ENCODE assay signal across 1 mouse cellular context in the genomic region with DNA sequence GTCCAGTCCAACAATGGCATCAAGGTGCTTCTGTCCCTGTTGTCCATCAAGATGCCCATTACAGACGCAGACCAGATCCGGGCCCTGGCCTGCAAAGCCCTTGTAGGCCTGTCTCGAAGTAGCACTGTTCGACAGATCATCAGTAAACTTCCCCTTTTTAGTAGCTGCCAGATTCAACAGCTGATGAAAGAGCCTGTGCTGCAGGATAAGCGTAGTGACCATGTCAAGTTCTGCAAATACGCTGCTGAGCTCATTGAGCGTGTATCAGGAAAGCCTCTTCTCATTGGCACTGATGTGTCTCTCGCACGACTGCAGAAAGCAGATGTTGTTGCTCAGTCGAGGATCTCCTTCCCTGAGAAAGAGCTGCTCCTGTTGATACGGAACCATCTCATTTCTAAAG.
TF ChIP-seq lines count a peak whose summit lies in the region.

No protein-coding gene starts in this region.

TF ChIP-seq in MEL, 35 proteins besides CTCF, POLR2A, EP300 and RAD21 (continued from another document):
- no peak for TF ChIP-seq ZMIZ1 (IDR thresholded peaks at IDR 0.05; ENCODE audit: low read depth, low read length)
- peak; percentile 25; the same call in 1 of the 2 replicates for TF ChIP-seq SMC3 (IDR thresholded peaks at IDR 0.05; ENCODE audit: low read depth, low read length)
- no peak for TF ChIP-seq MYB (IDR thresholded peaks at IDR 0.05; ENCODE audit: low read depth, low read length)
- peak; percentile 90 for TF ChIP-seq MXI1 (IDR thresholded peaks at IDR 0.05; ENCODE audit: low read depth, low read length)
- TF ChIP-seq ZC3H11A (IDR thresholded peaks at IDR 0.05; ENCODE audit: low read depth, low read length): no peak
- TF ChIP-seq HCFC1 (IDR thresholded peaks at IDR 0.05; ENCODE audit: low read depth, low read length): peak; percentile 66
- no peak for TF ChIP-seq NELFE (IDR thresholded peaks at IDR 0.05; ENCODE audit: low read depth, low read length)
- no peak for TF ChIP-seq USF2 (IDR thresholded peaks at IDR 0.05; ENCODE audit: borderline replicate concordance in 1 of 2, insufficient read depth in 1 of 2, low read depth in 1 of 2, low read length in 2 of 2)
- TF ChIP-seq GABPA (IDR thresholded peaks at IDR 0.05; ENCODE audit: low read depth, low read length): no peak
- TF ChIP-seq UBTF (IDR thresholded peaks at IDR 0.05; ENCODE audit: borderline replicate concordance, insufficient read depth, low read depth, low read length): no peak
- TF ChIP-seq JUND (IDR thresholded peaks at IDR 0.05; ENCODE audit: low read depth, low read length): 0 out of 2 replicates have a peak, but pooled peaks have one; percentile 77
- TF ChIP-seq RCOR1 (IDR thresholded peaks at IDR 0.05; ENCODE audit: low read depth, low read length): peak; percentile 97
- TF ChIP-seq TAL1 (IDR thresholded peaks at IDR 0.05; ENCODE audit: low read length): peak; percentile 95
- TF ChIP-seq BHLHE40 (IDR thresholded peaks at IDR 0.05; ENCODE audit: borderline replicate concordance, low read depth, low read length): peak; percentile 50; the same call in 1 of the 2 replicates
- TF ChIP-seq POLR2AphosphoS2 (IDR thresholded peaks at IDR 0.05; ENCODE audit: low read length): no peak
- no peak for TF ChIP-seq MAZ (IDR thresholded peaks at IDR 0.05; ENCODE audit: low read depth, low read length)
- peak; percentile 75; the same call in 1 of the 2 replicates for TF ChIP-seq MYC (IDR thresholded peaks at IDR 0.05; ENCODE audit: low read depth, low read length)
- TF ChIP-seq ETS1 (IDR thresholded peaks at IDR 0.05; ENCODE audit: low read depth, low read length): peak; percentile 100
- TF ChIP-seq MAX (IDR thresholded peaks at IDR 0.05; ENCODE audit: low read length): peak; percentile 93
- TF ChIP-seq ZKSCAN1 (IDR thresholded peaks at IDR 0.05; ENCODE audit: low read depth, low read length): no peak
- TF ChIP-seq NRF1 (IDR thresholded peaks at IDR 0.05; ENCODE audit: insufficient read depth, low read depth, low read length, poor library complexity, severe bottlenecking): no peak; the same call in 1 of the 2 replicates
- no peak for TF ChIP-seq KAT2A (conservative IDR thresholded peaks at IDR 0.05; ENCODE audit: low read depth, low read length)
- no peak for TF ChIP-seq ELF1 (IDR thresholded peaks at IDR 0.05; ENCODE audit: low read depth, low read length)
- peak; percentile 99 for TF ChIP-seq SIN3A (IDR thresholded peaks at IDR 0.05; ENCODE audit: low read length)
- TF ChIP-seq CHD1 (IDR thresholded peaks at IDR 0.05; ENCODE audit: low read depth, low read length): no peak
- 0 out of 2 replicates have a peak, but pooled peaks have one; percentile 16 for TF ChIP-seq USF1 (IDR thresholded peaks at IDR 0.05; ENCODE audit: low read depth, low read length)
- no peak for TF ChIP-seq E2F4 (IDR thresholded peaks at IDR 0.05; ENCODE audit: borderline replicate concordance, low read depth, low read length)
- TF ChIP-seq GATA1 (IDR thresholded peaks at IDR 0.05; ENCODE audit: low read depth, low read length): peak; percentile 93
- TF ChIP-seq POLR2AphosphoS5 (IDR thresholded peaks at IDR 0.05; ENCODE audit: borderline replicate concordance, low read depth, low read length): no peak
- no peak for TF ChIP-seq MEF2A (IDR thresholded peaks at IDR 0.05; ENCODE audit: extremely low read depth, insufficient replicate concordance, low read depth, low read length, poor library complexity, severe bottlenecking)
- TF ChIP-seq TBP (IDR thresholded peaks at IDR 0.05; ENCODE audit: low read depth, low read length): 0 out of 2 replicates have a peak, but pooled peaks have one; percentile 30
- peak; percentile 36; the same call in 1 of the 2 replicates for TF ChIP-seq MAFK (IDR thresholded peaks at IDR 0.05; ENCODE audit: borderline replicate concordance, low read depth, low read length)
- peak; percentile 89 for TF ChIP-seq TCF12 (IDR thresholded peaks at IDR 0.05; ENCODE audit: low read depth, low read length)
TF ChIP-seq in MEL: peak in this region for 16.
